Mouse (Mus musculus) liver, embryonic 14.5 days (tissue): ENCODE results near the gene Olfr374. TPM values are rescaled to one million over a fixed set of nuclear protein-coding genes. Genes with fewer than 3 reads are reported as not detected.
A peak's percentile ranks its signal among the peaks of the same experiment; 100 is the strongest.

Experiments
- ATAC-seq: fragments of 200-750 bp; cut with Nextera tagmentation; 2 replicates; pipeline ENCODE4 v1.8.0; 2017; ENCODE audit warnings: moderate number of reproducible peaks, mild to moderate bottlenecking, moderate library complexity; ENCODE audit not compliant: insufficient read depth
- DNase-seq, 3 experiments: peaks; one replicate each; pipeline ENCODE4 v3.0.0-alpha.2; 2012 to 2013; ENCODE audit warnings: low read depth in 3 of 3, low spot score in 3 of 3
- H3K27ac ChIP-seq: fragments of 300-500 bp; sonication (generic); 2 replicates; pipeline ENCODE4 v1.5.1; 2014; ENCODE audit warnings: moderate library complexity, mild to moderate bottlenecking, control low read depth, inconsistent platforms
- H3K27me3 ChIP-seq: fragments of 300-500 bp; sonication (generic); 2 replicates; pipeline ENCODE4 v1.6.1; 2014; ENCODE audit warnings: mild to moderate bottlenecking, low read length, moderate library complexity; ENCODE audit not compliant: control insufficient read depth, insufficient read depth
- H3K36me3 ChIP-seq: fragments of 300-500 bp; sonication (generic); replicated peaks from 2 replicates; pipeline ENCODE4 v1.6.1; 2014; ENCODE audit warnings: low read depth; ENCODE audit not compliant: control insufficient read depth, insufficient read depth
- H3K4me1 ChIP-seq, 2 experiments: fragments of 200-500 bp in 1 of 2; fragments of 300-500 bp in 1 of 2; sonication (generic) in 1 of 2; replicated peaks; 2 replicates each; pipeline ENCODE4 v1.6.1; 2012 to 2014; ENCODE audit warnings: antibody characterized with exemption in 1 of 2, inconsistent platforms in 1 of 2, low read length in 1 of 2; ENCODE audit not compliant: control insufficient read depth in 2 of 2, insufficient read depth in 2 of 2
- H3K4me2 ChIP-seq: fragments of 300-500 bp; sonication (generic); 2 replicates; pipeline ENCODE4 v1.6.1; 2014; ENCODE audit warnings: low read depth, mild to moderate bottlenecking, control low read depth, moderate library complexity
- H3K4me3 ChIP-seq, 2 experiments: fragments of 200-500 bp in 1 of 2; fragments of 300-500 bp in 1 of 2; sonication (generic) in 1 of 2; 2 replicates each; pipeline ENCODE4 v1.5.1; 2012 to 2014; ENCODE audit warnings: low read depth in 2 of 2, low read length in 2 of 2, mild to moderate bottlenecking in 2 of 2, control low read depth in 1 of 2, inconsistent platforms in 1 of 2, moderate library complexity in 1 of 2; ENCODE audit not compliant: insufficient read depth in 1 of 2
- H3K9ac ChIP-seq: fragments of 300-500 bp; sonication (generic); replicated peaks from 2 replicates; pipeline ENCODE4 v1.6.1; 2014; ENCODE audit warnings: mild to moderate bottlenecking, control low read depth, moderate library complexity
- H3K9me3 ChIP-seq: fragments of 300-500 bp; sonication (generic); 2 replicates; pipeline ENCODE4 v1.6.1; 2016; ENCODE audit warnings: low read length, mixed read lengths; ENCODE audit not compliant: control insufficient read depth
- CTCF ChIP-seq: IDR thresholded peaks from 2 replicates; pipeline ENCODE4 v1.5.1; 2016; ENCODE audit warnings: antibody characterized with exemption, low read depth, control low read depth
- EP300 ChIP-seq: IDR thresholded peaks from 2 replicates; pipeline ENCODE4 v1.6.1; 2016; ENCODE audit warnings: antibody characterized with exemption, low read depth
- WGBS: fragments of 180-500 bp; shearing (Covaris S2); extraction: QIAGEN DNeasy Blood & Tissue Kit; methylation state at CpG from one replicate; pipeline ENCODE4 v1.1.7; 2014; ENCODE audit not compliant: insufficient replicate concordance; 5-methylcytosine and 5-hydroxymethylcytosine counted together
- polyA plus RNA-seq, 2 experiments: library from polyadenylated mRNA; depleted of rRNA in 1 of 2; stranded (reverse) in 1 of 2; unstranded in 1 of 2; fragments of >200 nt; fragmentation: Nextera tagmentation in 1 of 2; extraction: Ambion mirVana in 1 of 2; gene quantifications; 2 replicates each; pipeline versions ENCODE4 v1.2.1 to v1.2.3; 2012 to 2014

The Olfr374 gene
- polyA plus RNA-seq, 2 experiments: not detected

DNA sequence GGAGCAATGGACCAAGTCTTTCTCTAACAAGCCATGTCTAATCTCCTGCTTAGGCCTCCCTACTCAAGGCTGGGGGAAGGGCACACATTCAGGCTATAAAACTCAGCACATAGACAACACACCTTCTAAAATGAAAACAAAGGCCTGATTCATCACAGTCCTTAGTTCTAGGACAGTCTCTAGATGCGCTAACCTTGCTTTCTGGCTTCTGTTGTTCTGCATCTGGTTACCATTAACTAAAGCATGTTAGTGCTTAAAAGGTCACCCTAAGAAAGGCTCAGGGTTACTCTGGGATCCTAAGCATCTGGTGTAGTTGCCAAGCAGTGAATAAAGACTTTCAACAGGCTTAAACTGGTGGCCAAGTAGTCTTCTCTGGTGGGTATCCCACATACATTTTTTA, 15.2 kb downstream of the Olfr374 start:
- ATAC-seq: no peak
- H3K9me3 ChIP-seq: no peaks in the 10 kb centered on the region
- H3K27ac ChIP-seq: no peak overlapping the region
- H3K36me3 ChIP-seq: no peaks in the 10 kb centered on the region
- H3K4me1 ChIP-seq: no peaks in the 10 kb centered on the region
- H3K9ac ChIP-seq: no peak overlapping the region
- no peak overlapping the region for H3K4me3 ChIP-seq
- no peaks in the 10 kb centered on the region for H3K27me3 ChIP-seq
- DNase-seq: no peak
- 65% methylated on average over 1 of the region's 1 CpGs for WGBS
- no peak overlapping the region for H3K4me2 ChIP-seq
- TF ChIP-seq EP300: no peak
- no peak for TF ChIP-seq CTCF

DNA sequence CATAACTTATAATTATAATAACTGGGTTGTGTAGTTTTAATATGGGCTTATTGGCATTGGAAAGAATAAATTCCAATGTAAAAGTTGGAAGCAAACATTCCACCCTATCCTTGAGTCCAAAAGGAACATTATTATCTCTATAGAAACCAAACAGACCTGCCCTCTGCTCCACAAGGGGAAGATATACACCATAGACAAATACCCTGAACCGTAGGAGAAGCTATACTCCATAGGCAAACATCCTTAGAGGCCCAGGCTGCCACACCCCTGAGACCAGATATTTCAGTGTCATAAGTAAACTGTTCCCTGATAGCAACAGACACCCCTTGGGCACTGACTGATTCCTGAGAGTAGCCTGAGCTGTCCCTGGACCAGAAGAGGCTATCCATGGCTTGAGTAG, 21.0 kb downstream of the Olfr374 start:
- no peak for ATAC-seq
- H3K36me3 ChIP-seq: no peaks in the 10 kb centered on the region
- H3K9ac ChIP-seq: no peak overlapping the region
- no peaks in the 10 kb centered on the region for H3K27me3 ChIP-seq
- TF ChIP-seq CTCF (no peak), EP300 (no peak)
- no peak overlapping the region for H3K4me2 ChIP-seq
- no peaks in the 10 kb centered on the region for H3K9me3 ChIP-seq
- no peak overlapping the region for H3K4me3 ChIP-seq
- no peak overlapping the region for H3K27ac ChIP-seq
- peaks cover 0 to 4% of the 10 kb centered on the region in 2 experiments; a peak in 1 of 4 replicates for H3K4me1 ChIP-seq
- WGBS: 62% methylated on average over 1 of the region's 1 CpGs
- DNase-seq: no peak

DNA sequence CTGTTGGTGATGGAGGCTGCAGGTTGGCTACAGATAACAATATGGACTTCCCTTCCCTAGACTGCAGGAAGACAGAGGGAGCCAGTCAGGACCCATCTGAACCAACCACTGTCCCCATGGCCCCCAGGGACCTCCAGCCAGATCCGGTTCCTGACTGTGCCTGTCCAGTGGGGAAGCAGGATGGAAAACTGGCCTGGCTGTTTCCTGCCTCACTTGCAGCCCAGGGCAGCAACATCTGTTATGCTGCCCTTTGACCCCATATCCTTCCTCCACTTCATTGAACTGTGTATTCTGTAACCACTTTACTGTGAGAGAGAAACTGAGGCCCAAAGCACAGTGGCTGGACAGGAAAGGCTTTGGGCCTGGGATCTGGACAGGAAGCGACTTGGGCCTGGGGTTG, 24.4 kb downstream of the Olfr374 start:
- no peak overlapping the region for H3K9ac ChIP-seq
- H3K9me3 ChIP-seq: no peaks in the 10 kb centered on the region
- no peak overlapping the region for H3K4me2 ChIP-seq
- H3K4me1 ChIP-seq: peaks cover 0 to 6% of the 10 kb centered on the region in 2 experiments; a peak in 2 of 4 replicates
- H3K27me3 ChIP-seq: peaks cover 22% of the 10 kb centered on the region
- H3K36me3 ChIP-seq: no peaks in the 10 kb centered on the region
- TF ChIP-seq EP300: no peak
- TF ChIP-seq CTCF: no peak
- DNase-seq (no peak), ATAC-seq (peak; percentile 34; the same call in 1 of the 2 replicates)
- no peak overlapping the region for H3K27ac ChIP-seq
- H3K4me3 ChIP-seq: no peak overlapping the region
- WGBS: 46% methylated on average over 2 of the region's 2 CpGs

- no peak overlapping the region for H3K4me2 ChIP-seq
- H3K36me3 ChIP-seq: no peaks in the 10 kb centered on the region
- no peak overlapping the region for H3K27ac ChIP-seq
- ATAC-seq (no peak), DNase-seq (no peak)
- peaks cover 24% of the 10 kb centered on the region for H3K27me3 ChIP-seq
- no peaks in the 10 kb centered on the region for H3K9me3 ChIP-seq
- WGBS: 46% methylated on average over 2 of the region's 2 CpGs
- TF ChIP-seq CTCF: no peak
- no peak for TF ChIP-seq EP300
- no peak overlapping the region for H3K9ac ChIP-seq
- no peak overlapping the region for H3K4me3 ChIP-seq
- peaks cover 0 to 11% of the 10 kb centered on the region in 2 experiments; a peak in 2 of 4 replicates for H3K4me1 ChIP-seq
These were observed 25.1 kb downstream of the Olfr374 start for GRCm38 (mm10) chr8:72131901-72132300.

DNA sequence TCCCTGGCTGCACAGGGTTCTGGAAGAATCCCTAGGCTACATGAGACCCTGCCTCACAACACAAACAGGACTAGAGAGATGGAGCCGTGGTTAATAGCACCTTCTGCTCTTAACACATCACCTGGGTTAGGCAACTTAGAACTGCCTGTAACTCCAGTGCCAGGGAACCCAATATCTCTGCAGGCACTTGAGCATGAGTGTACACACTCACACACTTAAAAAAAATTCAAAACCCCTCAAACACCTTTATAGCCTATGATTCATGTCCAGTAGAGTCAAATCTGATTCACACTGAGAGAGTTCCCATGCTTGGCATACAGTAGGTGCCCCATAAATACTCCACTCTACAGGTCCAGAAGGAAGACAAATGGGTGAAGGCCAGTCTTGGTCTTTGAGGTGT, 25.6 kb downstream of the Olfr374 start:
- 33% methylated on average over 1 of the region's 1 CpGs for WGBS
- no peak overlapping the region for H3K4me3 ChIP-seq
- DNase-seq (no peak), ATAC-seq (no peak)
- H3K9me3 ChIP-seq: no peaks in the 10 kb centered on the region
- peaks cover 24% of the 10 kb centered on the region for H3K27me3 ChIP-seq
- no peak overlapping the region for H3K27ac ChIP-seq
- no peak overlapping the region for H3K9ac ChIP-seq
- no peak for TF ChIP-seq CTCF
- TF ChIP-seq EP300: no peak
- H3K4me1 ChIP-seq: peaks cover 0 to 14% of the 10 kb centered on the region in 2 experiments; a peak in 3 of 4 replicates
- no peaks in the 10 kb centered on the region for H3K36me3 ChIP-seq
- H3K4me2 ChIP-seq: no peak overlapping the region
